Mouse (Mus musculus) liver, embryonic 14 days (tissue): Measurements from ENCODE around the gene Cst11. TPM values are rescaled to one million over a fixed set of nuclear protein-coding genes. Genes with fewer than 3 reads are reported as not detected.

Experiments
- polyA plus RNA-seq: library from polyadenylated mRNA; depleted of rRNA; stranded (reverse); fragments of >200 nt; gene quantifications from 2 replicates; pipeline ENCODE4 v1.2.3, GENCODE M21; 2012; rRNA removed

Gene Cst11
- polyA plus RNA-seq, result not detected in 2 replicates

GRCm38 (mm10) chr2:148771397-148771796, at the start of gene Cst11:
Cst11 (minus strand) TSS chr2:148771497.

GRCm38 (mm10) chr2:148819909-148820308, 48.6 kb upstream of the Cst11 start, which contains the start of gene Cst13:
Cst13 (plus strand) TSS chr2:148820081.

GRCm38 (mm10) chr2:148798485-148798884, 27.2 kb upstream of the Cst11 start, which contains the start of gene Cst8:
Cst8 (plus strand) TSS chr2:148798785.

GRCm38 (mm10) chr2:148789142-148789541, 17.8 kb upstream of the Cst11 start, which contains the start of gene Cst12:
Cst12 (plus strand) TSS chr2:148789361.

GRCm38 (mm10) chr2:148781709-148782108, 10.4 kb upstream of the Cst11 start, which contains the start of gene 8030411F24Rik:
8030411F24Rik (plus strand) TSS chr2:148782009.

GRCm38 (mm10) chr2:148750058-148750457, 21.2 kb downstream of the Cst11 start, which contains the start of gene Cstl1:
Cstl1 (plus strand) TSS chr2:148750358.

GRCm38 (mm10) chr2:148732327-148733000, 38.8 kb downstream of the Cst11 start, which contains the start of gene Napb:
Napb (minus strand) TSS chr2:148732467.

Other genes with a start within 250 kb of the Cst11 start
- gene Nxt1, start 98.9 kb downstream of the Cst11 start, polyA plus RNA-seq, result 41.6 and 46.7 TPM in 2 replicates
- 5.4 and 5.9 TPM in 2 replicates for gene Gzf1, start 90.5 kb downstream of the Cst11 start, polyA plus RNA-seq
- 0.33 and 0.38 TPM in 2 replicates for gene Napb, start 39.0 kb downstream of the Cst11 start, polyA plus RNA-seq
- gene Cstl1, start 21.1 kb downstream of the Cst11 start, polyA plus RNA-seq, result not detected in 2 replicates
- gene 8030411F24Rik, start 10.5 kb upstream of the Cst11 start, polyA plus RNA-seq, result not detected in 2 replicates
- not detected in 2 replicates for gene Cst12, start 17.9 kb upstream of the Cst11 start, polyA plus RNA-seq
- 0.08 and 0.09 TPM in 2 replicates for gene Cst8, start 27.3 kb upstream of the Cst11 start, polyA plus RNA-seq
- gene Cst13, start 48.6 kb upstream of the Cst11 start, polyA plus RNA-seq, result not detected in 2 replicates
- gene Cst9, start 63.6 kb upstream of the Cst11 start, polyA plus RNA-seq, result 0.09 and 0.14 TPM in 2 replicates
- gene 9230104L09Rik, start 93.5 kb upstream of the Cst11 start, polyA plus RNA-seq, result not detected in 2 replicates
- 101 and 117 TPM in 2 replicates for gene Cst3, start 104.2 kb upstream of the Cst11 start, polyA plus RNA-seq
- gene Gm1330, start 231.8 kb upstream of the Cst11 start, polyA plus RNA-seq, result not detected in 2 replicates
- gene Gm10750, start 245.7 kb upstream of the Cst11 start, polyA plus RNA-seq, result not detected in 2 replicates